Mouse (Mus musculus): ENCODE data around the gene Pde4d. TPM values are rescaled to one million over a fixed set of nuclear protein-coding genes. Genes with fewer than 3 reads are reported as not detected.

Gene Pde4d
- polyA plus RNA-seq, 1 experiment, result 15.1 TPM

- no peaks in the 10 kb centered on the region for H3K36me3 ChIP-seq (ENCODE audit: control insufficient read depth, insufficient read depth)
- H3K79me2 ChIP-seq (ENCODE audit: control insufficient read depth, insufficient read depth), result no peaks in the 10 kb centered on the region
- no peak overlapping the region for H3K4me3 ChIP-seq (ENCODE audit: insufficient read depth, poor library complexity, severe bottlenecking)
- H3K79me3 ChIP-seq (ENCODE audit: low read depth), result no peaks in the 10 kb centered on the region
- H3ac ChIP-seq (ENCODE audit: control insufficient read depth, insufficient read length, low read depth), result no peak overlapping the region
- TF ChIP-seq MAX (IDR thresholded peaks at IDR 0.05), result no peak
- TF ChIP-seq USF1 (IDR thresholded peaks at IDR 0.05; ENCODE audit: low read depth), result no peak
- no peak for TF ChIP-seq FOSL1 (IDR thresholded peaks at IDR 0.05; ENCODE audit: insufficient read depth, low read length, poor library complexity, severe bottlenecking)
- no peak for TF ChIP-seq CEBPB (IDR thresholded peaks at IDR 0.05; ENCODE audit: low read depth)
- TF ChIP-seq CTCF (IDR thresholded peaks at IDR 0.05; ENCODE audit: control insufficient read depth, insufficient read depth, insufficient read length), result no peak
- TF ChIP-seq MYOG (IDR thresholded peaks at IDR 0.05; ENCODE audit: control insufficient read depth, extremely low read depth, insufficient read length), result no peak
- no peak for TF ChIP-seq MYOD1 (IDR thresholded peaks at IDR 0.05; ENCODE audit: control insufficient read depth, insufficient read length, low read depth)
- H3K27me3 ChIP-seq (ENCODE audit: control insufficient read depth, insufficient read depth, insufficient read length), result no peaks in the 10 kb centered on the region
Observed at GRCm38 (mm10) chr13:108642259-108642658, 192.5 kb downstream of the Pde4d start.

- no peaks in the 10 kb centered on the region for H3K27me3 ChIP-seq (ENCODE audit: control insufficient read depth, insufficient read depth, insufficient read length)
- TF ChIP-seq MYOG (IDR thresholded peaks at IDR 0.05; ENCODE audit: control insufficient read depth, extremely low read depth, insufficient read length), result no peak
- no peak for TF ChIP-seq CEBPB (IDR thresholded peaks at IDR 0.05; ENCODE audit: low read depth)
- TF ChIP-seq CTCF (IDR thresholded peaks at IDR 0.05; ENCODE audit: control insufficient read depth, insufficient read depth, insufficient read length), result no peak
- TF ChIP-seq USF1 (IDR thresholded peaks at IDR 0.05; ENCODE audit: low read depth), result no peak
- TF ChIP-seq MAX (IDR thresholded peaks at IDR 0.05), result no peak
- H3ac ChIP-seq (ENCODE audit: control insufficient read depth, insufficient read length, low read depth), result no peak overlapping the region
- H3K79me3 ChIP-seq (ENCODE audit: low read depth), result no peaks in the 10 kb centered on the region
- no peaks in the 10 kb centered on the region for H3K79me2 ChIP-seq (ENCODE audit: control insufficient read depth, insufficient read depth)
- no peak overlapping the region for H3K4me3 ChIP-seq (ENCODE audit: insufficient read depth, poor library complexity, severe bottlenecking)
- no peaks in the 10 kb centered on the region for H3K36me3 ChIP-seq (ENCODE audit: control insufficient read depth, insufficient read depth)
Observed at GRCm38 (mm10) chr13:108646801-108647200, 197.1 kb downstream of the Pde4d start.

- Histone ChIP-seq H3K4me3 (ENCODE audit: insufficient read depth, poor library complexity, severe bottlenecking) (no peak overlapping the region), H3K36me3 (ENCODE audit: control insufficient read depth, insufficient read depth) (no peaks in the 10 kb centered on the region), H3K79me2 (ENCODE audit: control insufficient read depth, insufficient read depth) (no peaks in the 10 kb centered on the region), H3K27me3 (ENCODE audit: control insufficient read depth, insufficient read depth, insufficient read length) (no peaks in the 10 kb centered on the region), H3ac (ENCODE audit: control insufficient read depth, insufficient read length, low read depth) (no peak overlapping the region), H3K79me3 (ENCODE audit: low read depth) (no peaks in the 10 kb centered on the region)
- TF ChIP-seq CTCF (IDR thresholded peaks at IDR 0.05; ENCODE audit: control insufficient read depth, insufficient read depth, insufficient read length) (no peak), MYOG (IDR thresholded peaks at IDR 0.05; ENCODE audit: control insufficient read depth, extremely low read depth, insufficient read length) (no peak), FOSL1 (IDR thresholded peaks at IDR 0.05; ENCODE audit: insufficient read depth, low read length, poor library complexity, severe bottlenecking) (no peak), CEBPB (IDR thresholded peaks at IDR 0.05; ENCODE audit: low read depth) (no peak), MYOD1 (IDR thresholded peaks at IDR 0.05; ENCODE audit: control insufficient read depth, insufficient read length, low read depth) (no peak)
Observed at GRCm38 (mm10) chr13:108647239-108647638, 197.5 kb downstream of the Pde4d start.

GRCm38 (mm10) chr13:108654026-108654723, 204.4 kb downstream of the Pde4d start:
- Histone ChIP-seq H3K4me3 (ENCODE audit: insufficient read depth, poor library complexity, severe bottlenecking) (no peak overlapping the region), H3K36me3 (ENCODE audit: control insufficient read depth, insufficient read depth) (no peaks in the 10 kb centered on the region), H3ac (ENCODE audit: control insufficient read depth, insufficient read length, low read depth) (no peak overlapping the region), H3K79me3 (ENCODE audit: low read depth) (no peaks in the 10 kb centered on the region), H3K79me2 (ENCODE audit: control insufficient read depth, insufficient read depth) (no peaks in the 10 kb centered on the region), H3K27me3 (ENCODE audit: control insufficient read depth, insufficient read depth, insufficient read length) (no peaks in the 10 kb centered on the region)
- TF ChIP-seq USF1 (IDR thresholded peaks at IDR 0.05; ENCODE audit: low read depth) (no peak), FOSL1 (IDR thresholded peaks at IDR 0.05; ENCODE audit: insufficient read depth, low read length, poor library complexity, severe bottlenecking) (no peak), MAX (IDR thresholded peaks at IDR 0.05) (no peak), MYOG (IDR thresholded peaks at IDR 0.05; ENCODE audit: control insufficient read depth, extremely low read depth, insufficient read length) (no peak), CEBPB (IDR thresholded peaks at IDR 0.05; ENCODE audit: low read depth) (no peak), MYOD1 (IDR thresholded peaks at IDR 0.05; ENCODE audit: control insufficient read depth, insufficient read length, low read depth) (no peak), CTCF (IDR thresholded peaks at IDR 0.05; ENCODE audit: control insufficient read depth, insufficient read depth, insufficient read length) (no peak)

- TF ChIP-seq FOSL1 (IDR thresholded peaks at IDR 0.05; ENCODE audit: insufficient read depth, low read length, poor library complexity, severe bottlenecking) (no peak), MYOG (IDR thresholded peaks at IDR 0.05; ENCODE audit: control insufficient read depth, extremely low read depth, insufficient read length) (no peak), CTCF (IDR thresholded peaks at IDR 0.05; ENCODE audit: control insufficient read depth, insufficient read depth, insufficient read length) (no peak), MYOD1 (IDR thresholded peaks at IDR 0.05; ENCODE audit: control insufficient read depth, insufficient read length, low read depth) (no peak), MAX (IDR thresholded peaks at IDR 0.05) (no peak), USF1 (IDR thresholded peaks at IDR 0.05; ENCODE audit: low read depth) (no peak), CEBPB (IDR thresholded peaks at IDR 0.05; ENCODE audit: low read depth) (no peak)
- no peaks in the 10 kb centered on the region for H3K36me3 ChIP-seq (ENCODE audit: control insufficient read depth, insufficient read depth)
- H3K79me3 ChIP-seq (ENCODE audit: low read depth), result no peaks in the 10 kb centered on the region
Observed at GRCm38 (mm10) chr13:108666579-108666978, 216.8 kb downstream of the Pde4d start.

GRCm38 (mm10) chr13:108667077-108667476, 217.3 kb downstream of the Pde4d start:
- Histone ChIP-seq H3ac (ENCODE audit: control insufficient read depth, insufficient read length, low read depth) (no peak overlapping the region), H3K79me3 (ENCODE audit: low read depth) (no peaks in the 10 kb centered on the region), H3K79me2 (ENCODE audit: control insufficient read depth, insufficient read depth) (no peaks in the 10 kb centered on the region), H3K4me3 (ENCODE audit: insufficient read depth, poor library complexity, severe bottlenecking) (no peak overlapping the region), H3K36me3 (ENCODE audit: control insufficient read depth, insufficient read depth) (no peaks in the 10 kb centered on the region), H3K27me3 (ENCODE audit: control insufficient read depth, insufficient read depth, insufficient read length) (no peaks in the 10 kb centered on the region)
- TF ChIP-seq MAX (IDR thresholded peaks at IDR 0.05) (no peak), MYOD1 (IDR thresholded peaks at IDR 0.05; ENCODE audit: control insufficient read depth, insufficient read length, low read depth) (no peak), USF1 (IDR thresholded peaks at IDR 0.05; ENCODE audit: low read depth) (no peak), CTCF (IDR thresholded peaks at IDR 0.05; ENCODE audit: control insufficient read depth, insufficient read depth, insufficient read length) (no peak), FOSL1 (IDR thresholded peaks at IDR 0.05; ENCODE audit: insufficient read depth, low read length, poor library complexity, severe bottlenecking) (no peak), CEBPB (IDR thresholded peaks at IDR 0.05; ENCODE audit: low read depth) (no peak), MYOG (IDR thresholded peaks at IDR 0.05; ENCODE audit: control insufficient read depth, extremely low read depth, insufficient read length) (no peak)

More at GRCm38 (mm10) chr13:108666579-108666978, 216.8 kb downstream of the Pde4d start:
- no peaks in the 10 kb centered on the region for H3K79me2 ChIP-seq (ENCODE audit: control insufficient read depth, insufficient read depth)
- H3K27me3 ChIP-seq (ENCODE audit: control insufficient read depth, insufficient read depth, insufficient read length), result no peaks in the 10 kb centered on the region
- H3ac ChIP-seq (ENCODE audit: control insufficient read depth, insufficient read length, low read depth), result no peak overlapping the region
- no peak overlapping the region for H3K4me3 ChIP-seq (ENCODE audit: insufficient read depth, poor library complexity, severe bottlenecking)
